Mouse (Mus musculus) liver, embryonic 14.5 days (tissue): ENCODE measurements around the gene Slc22a1.

Source experiments
- CTCF ChIP-seq: IDR thresholded peaks from 2 replicates; pipeline ENCODE4 v1.5.1; 2016; ENCODE audit warnings: antibody characterized with exemption, low read depth, control low read depth
- EP300 ChIP-seq: IDR thresholded peaks from 2 replicates; pipeline ENCODE4 v1.6.1; 2016; ENCODE audit warnings: antibody characterized with exemption, low read depth

- TF ChIP-seq CTCF (no peak), EP300 (no peak)
Measured at GRCm38 (mm10) chr17:12658784-12659183, 16.8 kb downstream of the Slc22a1 start.
